Mouse (Mus musculus) heart, postnatal 0 days (tissue): ENCODE measurements around the gene Trappc3.

Experiments
- CTCF ChIP-seq: IDR thresholded peaks from 2 replicates; pipeline ENCODE4 v1.5.1; 2016; ENCODE audit warnings: antibody characterized with exemption, control low read depth, low read depth
- EP300 ChIP-seq: IDR thresholded peaks from 2 replicates; pipeline ENCODE4 v1.6.1; 2016; ENCODE audit warnings: antibody characterized with exemption, low read depth

DNA sequence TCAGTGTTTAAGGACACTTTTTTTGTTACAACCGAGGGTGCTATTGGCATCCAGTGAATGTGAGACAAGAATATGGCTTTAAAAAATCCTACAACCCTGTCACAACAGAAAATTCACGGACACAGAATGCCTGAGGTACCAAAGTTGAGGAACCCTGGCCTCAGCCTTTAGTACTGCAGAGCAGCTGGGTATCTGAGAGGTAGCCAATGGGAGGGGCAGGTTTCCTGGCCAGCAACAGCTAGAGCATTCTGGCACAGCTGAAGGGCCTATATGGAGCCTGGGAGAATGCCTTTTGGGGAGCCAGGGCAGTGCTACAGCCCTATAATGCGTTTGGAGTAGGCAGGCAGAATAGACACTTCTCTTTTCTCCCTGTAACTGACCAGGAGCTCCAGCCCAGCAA is 3.1 kb upstream of the Trappc3 start:
- no peak for TF ChIP-seq CTCF
- TF ChIP-seq EP300 = no peak
